Mouse (Mus musculus) left cerebral cortex, adult 9 months (tissue): ENCODE measurements at regions not wholly inside any gene's neighbourhood (a gene's known extent, or its start where the extent isn't known, plus 50 kb on each side); places are given as distances from the start of the nearest gene placed in this dataset.

Experiments
- DNase-seq, 2 experiments: peaks; one replicate each; pipeline ENCODE4 v3.0.0; 2022; ENCODE audit warnings: low spot score in 2 of 2

- DNase-seq, result no peak
Measured at GRCm38 (mm10) chr8:36363291-36363690, 597.7 kb downstream of the Gm19410 start.

- DNase-seq, result no peak
Measured at GRCm38 (mm10) chr8:36364567-36365231, 599.1 kb downstream of the Gm19410 start.

GRCm38 (mm10) chr8:36365945-36366344, 600.4 kb downstream of the Gm19410 start:
- no peak for DNase-seq

GRCm38 (mm10) chr8:36376579-36377350, 611.2 kb downstream of the Gm19410 start:
- DNase-seq, result no peak

GRCm38 (mm10) chr8:36394487-36394886, 598.9 kb upstream of the AI429214 start:
- no peak for DNase-seq

GRCm38 (mm10) chr8:36396493-36396892, 596.9 kb upstream of the AI429214 start:
- no peak for DNase-seq

- peak in 1 of 2 experiments; percentile 48 for DNase-seq
Measured at GRCm38 (mm10) chr8:36406706-36407105, 586.7 kb upstream of the AI429214 start.
